17 mouse cellular contexts compared by ENCODE assay signal in genomic region chr1:151721357-151721983, GRCm38 (mm10). TPM values are rescaled to one million over a fixed set of nuclear protein-coding genes. Genes with fewer than 3 reads are reported as not detected.
DNase-seq lines count a peak whose midpoint lies in the region; ATAC-seq lines count a peak whose summit lies in the region.
"Had no signal": no experiment of that assay in that cellular context is flagged by ENCODE, and none has a peak within 500 bp of the region (broad histone marks: within the 10 kb centered on the region; RNA-seq: fewer than 3 reads in every experiment).

No protein-coding gene starts in this region.

- ATAC-seq in forebrain, embryonic 16.5 days: peak; percentile 50

- H3K9me3 ChIP-seq in forebrain, embryonic 16.5 days (ENCODE audit: control insufficient read depth, low read length): no peaks in the 10 kb centered on the region
- H3K9me3 ChIP-seq in limb, embryonic 10.5 days (replicated peaks): no peaks in the 10 kb centered on the region
- H3K9me3 ChIP-seq: limb, embryonic 13.5 days; lung, embryonic 15.5 days; midbrain, embryonic 10.5 days had no signal

- H3K9ac ChIP-seq in forebrain, embryonic 16.5 days (replicated peaks; ENCODE audit: low read depth, low read length): no peak overlapping the region
- H3K9ac ChIP-seq: limb, embryonic 13.5 days; lung, embryonic 15.5 days had no signal

- peak; percentile 37 to 48 for DNase-seq in adrenal gland, postnatal 36 days
- DNase-seq in adrenal gland, postnatal 25 days: no peak
- DNase-seq in lung, adult 18-20 months: peak; percentile 25 to 42
- no peak for DNase-seq in lung, postnatal 10 days
- peak; percentile 63 for DNase-seq in MN1 (ENCODE audit: low spot score)
- no peak for DNase-seq in limb, embryonic 10.5 days (ENCODE audit: low spot score)
- DNase-seq: B cell, adult 2 months; cerebellum, adult 9-11 months; heart, postnatal 4 days; kidney, adult 18-20 months; kidney, postnatal 10 days; right cerebral cortex, postnatal 4 days; thymus, postnatal 36 days had no signal

- H3K36me3 ChIP-seq in forebrain, embryonic 16.5 days (ENCODE audit: control insufficient read depth, insufficient read depth): no peaks in the 10 kb centered on the region
- H3K36me3 ChIP-seq in limb, embryonic 10.5 days: no peaks in the 10 kb centered on the region
- H3K36me3 ChIP-seq: limb, embryonic 13.5 days; lung, embryonic 15.5 days; midbrain, embryonic 10.5 days had no signal

- WGBS in forebrain, embryonic 16.5 days: 29% methylated on average over 10 of the region's 10 CpGs
- WGBS in limb, embryonic 10.5 days: 88% methylated on average over 10 of the region's 10 CpGs

- no peak overlapping the region for H3K27ac ChIP-seq in forebrain, embryonic 16.5 days (ENCODE audit: low read length)
- no peak overlapping the region for H3K27ac ChIP-seq in limb, embryonic 10.5 days
- H3K27ac ChIP-seq: limb, embryonic 13.5 days; lung, embryonic 15.5 days; midbrain, embryonic 10.5 days had no signal

- H3K4me3 ChIP-seq in forebrain, embryonic 16.5 days (replicated peaks; ENCODE audit: low read length): no peak overlapping the region
- no peak overlapping the region for H3K4me3 ChIP-seq in limb, embryonic 10.5 days
- H3K4me3 ChIP-seq: limb, embryonic 13.5 days; lung, embryonic 15.5 days; midbrain, embryonic 10.5 days had no signal

- peaks cover 13% of the 10 kb centered on the region for H3K4me1 ChIP-seq in forebrain, embryonic 16.5 days (replicated peaks; ENCODE audit: control insufficient read depth, insufficient read depth, low read length)
- peaks cover 12% of the 10 kb centered on the region for H3K4me1 ChIP-seq in limb, embryonic 10.5 days
- H3K4me1 ChIP-seq: midbrain, embryonic 10.5 days had no signal

- H3K4me2 ChIP-seq in forebrain, embryonic 16.5 days (ENCODE audit: low read length): no peak overlapping the region
- H3K4me2 ChIP-seq: limb, embryonic 13.5 days; lung, embryonic 15.5 days had no signal

- H3K27me3 ChIP-seq in forebrain, embryonic 16.5 days (replicated peaks; ENCODE audit: control insufficient read depth, insufficient read depth, low read length): 0 out of 2 replicates have a peak, but pooled peaks cover 4% of the 10 kb centered on the region
- H3K27me3 ChIP-seq in limb, embryonic 10.5 days (ENCODE audit: low read depth, poor library complexity, severe bottlenecking): no peaks in the 10 kb centered on the region
- H3K27me3 ChIP-seq: limb, embryonic 13.5 days; lung, embryonic 15.5 days had no signal

RNA-seq across cellular contexts. Expression of gene Edem3, which starts 33.7 kb away (rescaled TPM):
- 100 to 1,000 TPM; 120 to 146 TPM for total RNA-seq in adrenal gland, postnatal 36 days (2021)
- total RNA-seq in adrenal gland, postnatal 25 days (2021): 129 and 132 TPM in 2 replicates
- 21.2 and 21.5 TPM in 2 replicates for polyA plus RNA-seq in forebrain, embryonic 16.5 days (2015; fragmentation: Nextera tagmentation; extraction: Ambion mirVana)
- 12.9 and 17.4 TPM in 2 replicates for polyA plus RNA-seq in limb, embryonic 10.5 days (2016; fragmentation: Nextera tagmentation; extraction: Ambion mirVana)

Comparison
In these comparisons a context has a peak if more than half of its experiments do, and no peak if none do; other contexts are left out.
1. DNase-seq: peak in adrenal gland, postnatal 36 days (2 of 2), lung, adult 18-20 months (2 of 2) and MN1 (single experiment); none in adrenal gland, postnatal 25 days (single experiment), lung, postnatal 10 days (single experiment) and limb, embryonic 10.5 days (single experiment).